Mouse (Mus musculus) cerebellum, adult (tissue): Measurements from ENCODE around the gene Tmcc2.
A peak's percentile ranks its signal among the peaks of the same experiment; 100 is the strongest.

ENCODE experiments used
- ATAC-seq: cut with Nextera tagmentation; 2 replicates; pipeline ENCODE4 v1.9.2; 2017; ENCODE audit warnings: mild to moderate bottlenecking, moderate library complexity, mixed read lengths; ENCODE audit not compliant: insufficient number of reproducible peaks, low FRiP score, low TSS enrichment

Gene Tmcc2

DNA sequence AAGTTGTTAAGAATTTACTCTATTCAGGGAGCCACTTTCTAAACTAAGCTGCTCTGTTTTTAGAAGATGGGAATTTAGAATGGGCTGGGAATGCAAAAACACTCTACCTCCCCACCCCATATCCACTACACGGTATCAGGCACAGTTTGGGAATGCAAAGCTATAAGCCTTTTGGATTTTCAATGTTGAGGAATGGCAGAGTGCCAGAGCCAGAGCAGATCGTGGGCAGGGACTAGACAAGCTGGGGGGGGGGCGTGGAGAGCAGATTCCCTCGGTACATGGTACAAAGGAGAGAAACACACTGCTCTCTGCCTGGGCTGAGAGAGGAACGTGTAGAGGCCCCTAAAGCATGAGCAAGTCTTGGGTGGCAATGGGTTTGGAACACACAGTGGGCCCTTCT is 1.8 kb upstream of the Tmcc2 start:
- no peak for ATAC-seq

GRCm38 (mm10) chr1:132391580-132392022 is 520 bp upstream of the Tmcc2 start:
- ATAC-seq: peak; percentile 79

DNA sequence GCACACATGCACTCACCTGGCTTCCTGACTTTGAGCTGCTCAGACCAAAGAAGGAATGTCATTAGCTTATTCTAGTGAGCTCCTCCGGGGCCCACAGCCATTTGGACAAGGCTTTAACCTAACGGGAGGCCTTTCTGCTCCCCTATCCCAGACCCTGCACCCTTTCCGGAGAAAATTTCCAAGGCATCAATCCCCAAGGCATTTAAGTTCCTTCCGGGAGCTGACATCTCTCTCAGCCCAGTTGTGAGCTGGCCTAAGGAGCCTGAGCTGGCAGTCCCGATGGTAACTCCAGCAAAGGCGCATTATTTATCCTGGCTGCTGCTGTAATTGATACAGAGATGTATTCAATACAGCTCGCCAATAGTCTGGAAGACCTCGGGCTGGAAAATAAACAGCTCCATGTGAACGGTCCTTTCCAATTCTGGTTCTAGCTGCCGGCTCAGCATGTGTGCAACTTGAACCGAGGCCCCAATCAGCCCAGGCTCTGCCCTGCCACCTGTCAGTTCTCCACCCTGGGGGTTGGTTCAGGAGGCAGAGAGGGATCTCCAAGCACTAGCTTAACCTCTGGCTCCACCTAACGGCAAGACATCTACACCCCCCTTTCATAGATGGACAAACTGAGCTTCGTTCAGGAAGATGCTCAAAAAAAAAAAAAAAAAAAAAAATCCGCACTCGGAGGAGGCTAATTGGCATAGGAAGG is 1.0 kb downstream of the Tmcc2 start:
- ATAC-seq: peak; percentile 73; the same call in 1 of the 2 replicates

DNA sequence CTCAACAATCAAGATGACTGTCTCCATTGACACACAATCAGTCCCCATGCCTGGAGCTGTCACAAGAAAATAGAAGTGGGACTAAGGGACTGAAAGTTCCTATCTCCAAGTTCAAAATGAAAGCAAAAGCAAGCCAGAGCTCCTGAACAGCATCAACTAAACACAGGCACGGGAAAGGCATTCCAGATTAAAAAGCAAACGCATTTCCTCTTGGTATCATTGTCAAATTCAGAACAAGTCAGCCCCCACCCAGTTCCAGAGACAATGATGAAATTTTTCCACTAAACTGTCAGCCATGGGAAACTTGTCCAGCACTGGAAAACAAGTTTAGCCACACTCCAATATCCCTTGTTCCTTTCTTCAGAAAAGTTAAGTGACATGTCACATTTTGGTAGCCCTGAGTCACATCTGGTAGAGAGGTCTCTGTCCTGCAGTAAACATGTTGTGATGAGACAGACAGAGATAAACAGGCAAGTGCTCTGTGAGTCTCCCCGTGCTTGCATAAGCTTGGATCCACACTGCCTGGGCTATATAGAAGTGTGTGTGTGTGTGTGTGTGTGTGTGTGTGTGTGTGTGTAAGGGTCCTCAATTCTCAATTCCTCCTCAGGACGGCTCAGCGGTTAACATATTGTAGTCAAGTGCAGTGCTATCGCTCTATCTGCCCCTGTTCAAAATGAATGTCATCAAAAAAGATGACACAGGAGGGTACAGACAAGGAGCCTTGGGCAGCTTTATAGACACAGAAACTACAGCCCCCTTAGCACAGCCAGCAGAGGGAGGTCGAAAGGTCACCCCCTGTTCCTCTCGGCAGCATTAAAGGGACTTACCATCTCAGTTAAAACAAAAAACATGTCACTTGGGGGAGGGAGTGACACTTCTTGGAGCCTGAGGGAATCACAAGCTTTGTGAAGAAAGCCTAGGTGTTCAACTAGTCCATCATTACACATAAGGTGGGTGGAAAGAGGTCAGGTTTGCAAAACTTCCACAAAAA is 2.0 kb downstream of the Tmcc2 start:
- ATAC-seq: no peak

DNA sequence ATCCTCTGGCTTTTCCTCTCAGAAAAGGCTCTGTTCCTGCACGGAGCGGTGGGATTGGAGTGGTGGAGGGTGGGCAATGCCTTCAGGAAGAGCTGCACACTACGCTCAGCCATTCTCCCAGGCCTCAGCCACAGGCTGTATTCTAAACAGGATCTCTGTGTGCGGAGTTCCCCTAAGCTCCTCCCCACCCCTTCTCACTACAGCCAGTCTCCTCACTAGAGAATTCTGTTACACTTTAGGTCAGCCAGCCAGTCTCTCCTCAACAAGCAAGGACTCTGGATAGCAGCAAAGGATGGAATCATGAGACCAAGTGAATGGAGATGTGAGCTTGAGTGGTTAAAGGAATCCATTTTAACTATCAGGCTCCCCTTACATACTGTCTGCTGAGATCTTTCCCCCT is 3.1 kb downstream of the Tmcc2 start:
- peak; percentile 42; the same call in 1 of the 2 replicates for ATAC-seq

- no peak for ATAC-seq
Observed at GRCm38 (mm10) chr1:132386266-132386665, 4.8 kb downstream of the Tmcc2 start.

DNA sequence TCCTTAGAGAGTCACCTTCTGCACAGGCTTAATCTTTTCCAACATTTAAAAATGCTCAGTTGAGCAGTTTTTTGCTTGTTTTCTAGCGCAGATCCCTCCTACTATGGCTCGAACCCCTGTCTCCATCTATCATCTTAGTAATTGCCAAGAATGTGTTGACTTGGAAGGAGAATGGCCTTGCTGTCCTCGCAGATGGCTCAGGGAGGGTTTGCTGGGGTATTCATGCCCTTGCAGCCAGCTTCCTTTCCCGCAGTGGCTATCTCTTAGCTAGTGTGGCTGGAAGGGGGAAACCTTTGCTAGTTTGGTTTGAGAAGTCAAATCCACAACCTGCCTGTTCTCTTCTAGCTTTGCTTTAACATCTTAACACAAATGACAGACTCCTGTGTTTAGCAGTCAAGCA is 5.4 kb downstream of the Tmcc2 start:
- no peak for ATAC-seq

DNA sequence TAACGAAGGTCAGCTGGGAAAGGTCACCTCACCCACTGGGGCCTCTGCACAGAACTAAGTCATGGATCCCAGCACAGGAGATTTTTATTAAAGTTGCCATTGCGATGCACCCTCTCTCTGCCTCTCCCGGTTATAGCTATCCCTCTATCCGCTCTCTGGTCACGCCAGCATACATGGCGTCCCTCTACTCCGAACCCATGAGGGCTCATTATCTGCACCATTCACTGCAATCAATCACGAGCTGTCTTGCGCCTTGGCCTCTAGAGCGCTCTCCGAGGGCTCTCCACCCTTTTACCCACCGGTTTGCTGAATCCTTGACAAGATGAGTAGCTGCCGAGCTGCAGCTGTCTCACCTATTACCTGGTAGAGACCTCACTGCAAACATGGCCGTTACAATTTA is 5.8 kb downstream of the Tmcc2 start:
- ATAC-seq: no peak

GRCm38 (mm10) chr1:132384001-132384554 is 7.0 kb downstream of the Tmcc2 start:
- no peak for ATAC-seq

GRCm38 (mm10) chr1:132381929-132382328 is 9.2 kb downstream of the Tmcc2 start:
- ATAC-seq: peak; percentile 56; the same call in 1 of the 2 replicates

DNA sequence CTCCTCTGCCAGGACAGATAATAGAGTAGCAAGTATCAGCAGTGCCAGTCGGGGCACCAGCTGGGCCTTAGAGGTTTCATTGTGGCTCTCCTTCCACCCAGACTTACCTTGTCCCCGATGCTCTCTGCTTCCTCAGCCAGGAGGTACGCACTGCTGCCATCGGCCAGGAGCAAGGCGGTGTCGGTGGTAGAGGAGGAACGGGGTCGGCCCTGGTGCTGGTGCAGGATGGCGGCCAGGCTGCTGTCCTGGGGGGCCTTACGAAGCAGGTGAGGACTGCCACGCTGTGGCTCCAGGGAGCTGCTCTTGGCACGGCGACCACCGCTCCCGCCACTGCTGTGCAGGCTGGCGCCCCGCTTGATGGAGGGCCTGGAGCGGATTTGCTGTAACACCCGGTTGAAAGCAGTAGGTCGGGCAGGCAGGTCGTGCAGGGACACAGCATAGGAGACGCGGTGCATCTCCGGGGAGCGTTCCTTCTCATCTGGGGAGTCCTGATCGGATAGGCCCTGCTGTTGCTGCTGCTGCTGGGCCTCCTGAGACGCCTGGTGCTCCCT is 10.5 kb downstream of the Tmcc2 start:
- no peak for ATAC-seq

GRCm38 (mm10) chr1:132377811-132378210 is 13.3 kb downstream of the Tmcc2 start:
- no peak for ATAC-seq

- no peak for ATAC-seq
Observed at GRCm38 (mm10) chr1:132377055-132377365, 14.1 kb downstream of the Tmcc2 start.

DNA sequence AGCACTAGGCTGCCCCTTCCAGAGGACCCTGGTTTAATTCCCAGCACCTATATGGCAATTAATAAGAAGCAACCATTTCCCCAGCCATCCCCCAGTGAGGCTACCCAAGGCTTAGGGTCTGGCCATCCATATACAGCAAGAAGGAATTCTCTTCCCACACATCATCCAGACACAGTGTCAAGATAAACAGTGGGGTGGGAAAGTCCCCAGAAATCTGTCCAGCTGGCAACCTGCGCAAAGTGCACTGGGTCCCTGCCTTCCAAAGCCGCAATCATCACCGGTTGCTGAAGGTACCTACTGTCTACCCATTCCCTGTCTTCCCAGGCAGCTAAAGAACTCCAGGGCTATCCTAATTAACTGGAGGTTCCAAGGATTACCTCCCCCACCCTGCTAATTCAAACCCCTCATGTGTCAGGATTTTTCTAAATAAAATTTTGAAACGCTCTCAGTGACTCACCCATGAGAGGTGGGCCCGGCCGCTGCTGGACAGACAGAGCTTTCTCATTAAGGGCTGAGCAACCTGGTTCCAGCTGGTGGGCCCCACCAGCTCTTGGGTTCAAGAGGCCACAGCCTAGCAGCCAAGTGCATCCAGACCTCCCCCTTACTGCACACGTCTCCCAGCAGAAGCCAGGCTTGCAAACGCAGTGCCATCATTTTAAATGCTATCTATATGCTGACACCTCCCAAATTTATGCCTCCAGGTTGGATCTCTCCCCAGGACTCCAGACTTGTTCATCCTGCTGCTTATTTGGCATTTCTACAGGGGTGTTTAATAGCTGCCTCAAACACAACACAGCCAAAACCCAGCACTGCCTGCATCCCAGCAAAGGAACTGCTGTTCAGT is 14.6 kb downstream of the Tmcc2 start:
- no peak for ATAC-seq

GRCm38 (mm10) chr1:132375256-132375655 is 15.8 kb downstream of the Tmcc2 start:
- no peak for ATAC-seq

- no peak for ATAC-seq
Observed at GRCm38 (mm10) chr1:132374873-132375244, 16.2 kb downstream of the Tmcc2 start.

DNA sequence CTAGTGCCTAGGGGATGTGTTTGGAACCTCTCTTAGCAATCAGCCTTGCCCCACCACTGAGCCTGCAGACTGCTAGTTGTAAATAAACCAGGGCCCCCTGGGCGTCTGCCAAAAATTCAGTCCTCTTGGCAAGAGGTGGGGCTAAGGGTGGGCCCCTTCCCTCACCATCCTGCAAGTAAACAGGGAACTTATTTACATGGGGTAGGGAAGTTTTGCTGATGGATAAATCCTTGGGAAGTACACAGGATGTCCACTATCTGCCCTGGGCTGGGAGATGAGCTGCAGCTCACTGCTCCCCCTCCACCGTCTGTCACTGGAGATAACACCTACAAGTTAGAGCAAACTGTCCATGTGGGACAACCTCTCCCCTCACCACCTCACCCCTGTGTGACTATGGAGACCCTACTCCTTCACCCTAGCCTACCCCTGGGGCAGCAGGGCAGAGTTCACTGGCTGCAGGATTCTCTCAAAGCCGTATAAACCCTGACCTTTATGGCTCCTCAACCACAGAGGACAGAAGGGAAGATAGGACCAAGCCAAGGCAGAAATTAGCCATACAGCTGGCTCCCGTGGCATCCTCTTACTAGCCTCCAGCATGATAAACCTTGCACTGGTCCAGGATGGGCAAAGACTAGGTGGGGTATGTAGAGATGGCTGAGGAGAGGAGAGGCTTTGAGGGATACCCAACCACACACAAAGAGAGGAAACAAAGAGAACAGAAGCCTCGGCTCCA is 16.8 kb downstream of the Tmcc2 start:
- ATAC-seq: no peak

- no peak for ATAC-seq
Observed at GRCm38 (mm10) chr1:132372896-132373534, 18.1 kb downstream of the Tmcc2 start.

DNA sequence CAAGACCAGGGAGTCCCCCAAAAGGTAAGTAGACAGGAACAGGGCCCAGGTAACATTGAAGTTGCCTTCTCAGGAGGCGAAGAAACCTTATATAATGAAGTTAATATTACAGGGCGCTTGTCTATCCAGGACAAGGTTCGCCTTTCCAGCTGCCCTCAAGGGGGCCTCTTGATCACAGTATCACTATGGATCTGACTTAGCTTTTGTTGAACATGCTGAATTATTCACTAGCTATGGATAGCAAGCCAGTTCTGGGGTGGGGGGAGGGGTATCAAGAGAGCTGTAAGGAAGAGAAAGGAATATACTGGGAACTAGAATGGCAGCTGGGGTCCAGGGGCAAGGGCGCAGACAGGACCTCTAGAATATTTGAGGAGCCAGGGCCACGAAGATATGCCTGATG is 18.7 kb downstream of the Tmcc2 start:
- no peak for ATAC-seq
